Mouse (Mus musculus): Measurements from ENCODE around the gene Hist1h3g. TPM values are rescaled to one million over a fixed set of nuclear protein-coding genes. Genes with fewer than 3 reads are reported as not detected.
"Not testable (repeated sequence)": the region's sequence is repeated elsewhere in the genome, so short reads cannot be mapped to it uniquely, and the experiment has no call there.

Hist1h3g gene
- polyA plus RNA-seq, 1 experiment = 16.4 TPM

DNA sequence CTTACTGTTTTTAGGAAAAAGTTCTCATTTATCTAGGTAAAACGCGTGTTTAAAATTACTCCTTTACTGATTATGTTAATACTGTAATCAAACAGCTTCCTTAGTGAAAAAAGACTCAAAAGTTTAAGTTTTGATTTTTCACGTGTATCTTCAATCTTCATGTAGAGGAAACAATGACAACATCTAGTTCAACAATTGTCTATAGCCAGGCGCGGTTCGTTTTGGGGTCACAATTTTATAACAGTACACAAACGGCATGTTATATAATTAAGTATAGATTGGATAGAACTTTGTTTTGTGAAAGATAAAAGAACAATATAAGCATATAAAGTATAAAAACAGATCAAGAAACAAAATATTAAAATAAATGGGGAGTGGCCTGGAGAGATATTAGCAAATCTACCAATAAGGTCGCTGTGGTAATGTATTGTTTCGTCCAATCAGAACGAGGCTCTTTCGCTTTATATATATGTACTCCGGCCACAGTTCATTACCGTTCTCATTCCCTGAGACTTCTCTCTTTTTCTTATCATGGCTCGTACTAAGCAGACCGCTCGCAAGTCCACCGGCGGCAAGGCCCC is 40.1 kb downstream of the Hist1h3g start, which contains the start of gene Hist1h3d:
Gene Hist1h3d, plus strand, starts transcription at position 493 of the 581 bp plus-strand sequence.
- H3K36me3 ChIP-seq (replicated peaks; ENCODE audit: low read length) = no peaks in the 10 kb centered on the region
- TF ChIP-seq FLI1 (IDR thresholded peaks at IDR 0.05; ENCODE audit: low read length) (no peak), GATA1 (IDR thresholded peaks at IDR 0.05; ENCODE audit: borderline replicate concordance, low read length) (no peak)
- peak within 1 kb of the TSS; percentile 89 for H3K4me3 ChIP-seq (replicated peaks)
- H3K27me3 ChIP-seq (replicated peaks) = no peaks in the 10 kb centered on the region
- H3K9me3 ChIP-seq = no peaks in the 10 kb centered on the region
- peaks cover 33% of the 10 kb centered on the region for H3K4me1 ChIP-seq

- H3K9me3 ChIP-seq; H3K36me3 ChIP-seq (replicated peaks; ENCODE audit: low read length); H3K27me3 ChIP-seq (replicated peaks): not testable (repeated sequence)
- peaks cover 38% of the 10 kb centered on the region for H3K4me1 ChIP-seq
- H3K4me3 ChIP-seq (replicated peaks) = peak overlapping the region; percentile 89
Measured at GRCm38 (mm10) chr13:23575864-23576313, 40.7 kb downstream of the Hist1h3g start.

DNA sequence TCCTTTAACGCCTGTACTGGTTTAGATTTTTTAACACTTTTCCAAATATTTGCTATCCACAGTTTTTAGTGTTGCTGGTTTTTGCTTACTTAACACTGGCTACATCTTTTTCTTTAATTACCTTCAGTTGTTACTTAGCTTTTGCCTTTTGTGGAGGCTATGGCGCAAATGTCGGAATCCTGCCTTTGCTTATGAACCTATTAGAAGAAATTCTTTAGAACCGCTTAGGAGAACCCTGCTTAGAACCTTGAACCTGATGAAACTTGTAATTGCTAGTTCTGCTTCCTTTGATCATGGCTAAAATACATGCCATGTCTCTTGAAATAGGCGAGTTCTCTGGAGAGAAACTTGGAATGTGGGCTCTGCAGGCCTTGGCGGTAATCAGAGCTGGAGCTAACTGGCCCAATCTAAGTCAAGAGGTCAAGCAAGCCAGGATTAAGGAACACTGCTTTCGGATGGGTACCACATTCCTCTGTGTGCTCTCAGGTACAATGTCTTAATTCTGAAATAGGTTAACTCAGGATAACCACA is 41.2 kb downstream of the Hist1h3g start:
- TF ChIP-seq FLI1 (IDR thresholded peaks at IDR 0.05; ENCODE audit: low read length) = no peak
- TF ChIP-seq GATA1 (IDR thresholded peaks at IDR 0.05; ENCODE audit: borderline replicate concordance, low read length) = no peak
- no peaks in the 10 kb centered on the region for H3K9me3 ChIP-seq
- H3K4me1 ChIP-seq = peaks cover 44% of the 10 kb centered on the region
- H3K36me3 ChIP-seq (replicated peaks; ENCODE audit: low read length) = no peaks in the 10 kb centered on the region
- H3K27me3 ChIP-seq (replicated peaks) = no peaks in the 10 kb centered on the region
- peak overlapping the region; percentile 89 for H3K4me3 ChIP-seq (replicated peaks)

- Histone ChIP-seq H3K4me1 (peaks cover 50% of the 10 kb centered on the region), H3K4me3 (replicated peaks) (peak overlapping the region; percentile 89), H3K36me3 (replicated peaks; ENCODE audit: low read length) (no peaks in the 10 kb centered on the region), H3K27me3 (replicated peaks) (no peaks in the 10 kb centered on the region), H3K9me3 (no peaks in the 10 kb centered on the region)
- TF ChIP-seq GATA1 (IDR thresholded peaks at IDR 0.05; ENCODE audit: borderline replicate concordance, low read length) (no peak), FLI1 (IDR thresholded peaks at IDR 0.05; ENCODE audit: low read length) (no peak)
Measured at GRCm38 (mm10) chr13:23576906-23577639, 41.9 kb downstream of the Hist1h3g start.

DNA sequence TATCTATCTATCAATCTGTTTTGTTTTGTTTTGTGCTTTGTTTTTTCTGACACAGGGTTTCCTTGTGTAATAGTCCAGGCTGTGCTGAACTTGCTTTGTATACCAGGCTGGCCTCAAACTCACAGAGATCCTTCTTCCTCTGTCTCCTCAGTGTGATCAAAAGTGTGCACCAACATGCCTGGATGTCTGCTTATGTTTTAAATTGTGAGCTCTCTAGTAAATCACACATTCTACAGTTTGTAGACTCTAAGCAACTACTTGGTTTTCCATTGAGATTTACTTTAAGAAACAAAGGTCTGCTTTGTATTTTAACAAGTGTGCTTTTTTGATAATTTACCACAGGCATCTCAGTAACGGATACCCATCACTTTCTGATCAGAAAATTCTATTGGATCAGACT is 42.6 kb downstream of the Hist1h3g start:
- TF ChIP-seq FLI1 (IDR thresholded peaks at IDR 0.05; ENCODE audit: low read length) (no peak), GATA1 (IDR thresholded peaks at IDR 0.05; ENCODE audit: borderline replicate concordance, low read length) (no peak)
- H3K27me3 ChIP-seq (replicated peaks) = no peaks in the 10 kb centered on the region
- H3K9me3 ChIP-seq = no peaks in the 10 kb centered on the region
- H3K4me3 ChIP-seq (replicated peaks) = no peak overlapping the region
- no peaks in the 10 kb centered on the region for H3K36me3 ChIP-seq (replicated peaks; ENCODE audit: low read length)
- peaks cover 50% of the 10 kb centered on the region for H3K4me1 ChIP-seq

GRCm38 (mm10) chr13:23581408-23582218 is 46.4 kb downstream of the Hist1h3g start, which contains the start of gene Hist1h4d:
Gene Hist1h4d, plus strand, starts transcription at chr13:23581598.
- Histone ChIP-seq H3K36me3 (replicated peaks; ENCODE audit: low read length) (no peaks in the 10 kb centered on the region), H3K4me3 (replicated peaks) (peak within 1 kb of the TSS; percentile 88), H3K4me1 (peaks cover 59% of the 10 kb centered on the region), H3K9me3 (no peaks in the 10 kb centered on the region), H3K27me3 (replicated peaks) (no peaks in the 10 kb centered on the region)
- TF ChIP-seq GATA1 (IDR thresholded peaks at IDR 0.05; ENCODE audit: borderline replicate concordance, low read length) = no peak

GRCm38 (mm10) chr13:23582219-23583056 is 47.2 kb downstream of the Hist1h3g start:
- no peak for TF ChIP-seq FLI1 (IDR thresholded peaks at IDR 0.05; ENCODE audit: low read length)
- no peak for TF ChIP-seq GATA1 (IDR thresholded peaks at IDR 0.05; ENCODE audit: borderline replicate concordance, low read length)
- no peaks in the 10 kb centered on the region for H3K9me3 ChIP-seq
- H3K4me1 ChIP-seq = peaks cover 57% of the 10 kb centered on the region
- H3K27me3 ChIP-seq (replicated peaks) = no peaks in the 10 kb centered on the region
- peak overlapping the region; percentile 88 for H3K4me3 ChIP-seq (replicated peaks)
- H3K36me3 ChIP-seq (replicated peaks; ENCODE audit: low read length) = no peaks in the 10 kb centered on the region

GRCm38 (mm10) chr13:23583387-23584068 is 48.3 kb downstream of the Hist1h3g start:
- H3K4me3 ChIP-seq (replicated peaks) = peak overlapping the region; percentile 88
- H3K4me1 ChIP-seq = peaks cover 61% of the 10 kb centered on the region
- H3K27me3 ChIP-seq (replicated peaks) = no peaks in the 10 kb centered on the region
- H3K36me3 ChIP-seq (replicated peaks; ENCODE audit: low read length) = no peaks in the 10 kb centered on the region
- H3K9me3 ChIP-seq = no peaks in the 10 kb centered on the region
- no peak for TF ChIP-seq GATA1 (IDR thresholded peaks at IDR 0.05; ENCODE audit: borderline replicate concordance, low read length)
- TF ChIP-seq FLI1 (IDR thresholded peaks at IDR 0.05; ENCODE audit: low read length) = no peak

Data from megakaryocyte, embryonic 14.5 days (primary cell).